14 mouse cellular contexts compared by ENCODE assay signal in genomic region chr11:118225056-118225836, GRCm38 (mm10). TPM values are rescaled to one million over a fixed set of nuclear protein-coding genes. Genes with fewer than 3 reads are reported as not detected.
DNase-seq lines count a peak whose midpoint lies in the region; ATAC-seq lines count a peak whose summit lies in the region.
"Had no signal": no experiment of that assay in that cellular context is flagged by ENCODE, and none has a peak within 500 bp of the region (broad histone marks: within the 10 kb centered on the region; RNA-seq: fewer than 3 reads in every experiment).

No protein-coding gene starts in this region.

- ATAC-seq in midbrain, embryonic 11.5 days (ENCODE audit: low FRiP score), result no peak
- ATAC-seq in midbrain, embryonic 16.5 days, result no peak
- ATAC-seq in embryonic facial prominence, embryonic 12.5 days (ENCODE audit: insufficient number of reproducible peaks, insufficient read depth, low FRiP score, low TSS enrichment), result no peak
- ATAC-seq: lung, postnatal 0 days had no signal

- no peaks in the 10 kb centered on the region for H3K27me3 ChIP-seq in midbrain, embryonic 11.5 days (ENCODE audit: control insufficient read depth, insufficient read depth, low read length)
- H3K27me3 ChIP-seq in midbrain, embryonic 16.5 days (ENCODE audit: control insufficient read depth, insufficient read depth, low read depth, low read length), result no peaks in the 10 kb centered on the region
- H3K27me3 ChIP-seq in embryonic facial prominence, embryonic 12.5 days, result no peaks in the 10 kb centered on the region
- H3K27me3 ChIP-seq in limb, embryonic 10.5 days (ENCODE audit: low read depth, poor library complexity, severe bottlenecking), result no peaks in the 10 kb centered on the region

- no peak overlapping the region for H3K9ac ChIP-seq in midbrain, embryonic 11.5 days (ENCODE audit: low read length)
- H3K9ac ChIP-seq in midbrain, embryonic 16.5 days (ENCODE audit: low read depth, low read length), result no peak overlapping the region
- no peak overlapping the region for H3K9ac ChIP-seq in embryonic facial prominence, embryonic 12.5 days
- H3K9ac ChIP-seq: liver, embryonic 14.5 days had no signal

- no peak overlapping the region for H3K27ac ChIP-seq in midbrain, embryonic 11.5 days (ENCODE audit: low read depth, low read length)
- H3K27ac ChIP-seq in midbrain, embryonic 16.5 days (ENCODE audit: low read length), result no peak overlapping the region
- H3K27ac ChIP-seq in brown adipose tissue, adult 24 weeks (replicated peaks; ENCODE audit: low read depth, low read length), result 0 out of 2 replicates have a peak overlapping the region, but pooled peaks have one; percentile 27
- peak overlapping the region; percentile 36; the same call in 1 of the 2 replicates for H3K27ac ChIP-seq in embryonic facial prominence, embryonic 12.5 days
- peak overlapping the region; percentile 44; the same call in 1 of the 2 replicates for H3K27ac ChIP-seq in limb, embryonic 10.5 days
- H3K27ac ChIP-seq: heart, embryonic 10.5 days; liver, embryonic 14.5 days had no signal

- H3K36me3 ChIP-seq in midbrain, embryonic 11.5 days (ENCODE audit: control insufficient read depth, insufficient read depth, low read length), result no peaks in the 10 kb centered on the region
- no peaks in the 10 kb centered on the region for H3K36me3 ChIP-seq in midbrain, embryonic 16.5 days (ENCODE audit: control insufficient read depth, insufficient read depth, low read length)
- H3K36me3 ChIP-seq in embryonic facial prominence, embryonic 12.5 days, result no peaks in the 10 kb centered on the region
- no peaks in the 10 kb centered on the region for H3K36me3 ChIP-seq in limb, embryonic 10.5 days
- H3K36me3 ChIP-seq: heart, embryonic 10.5 days had no signal

- 73% methylated on average over 12 of the region's 12 CpGs for WGBS in midbrain, embryonic 11.5 days
- WGBS in midbrain, embryonic 16.5 days, result 70% methylated on average over 12 of the region's 12 CpGs
- WGBS in embryonic facial prominence, embryonic 12.5 days, result 57% methylated on average over 12 of the region's 12 CpGs
- 81% methylated on average over 12 of the region's 12 CpGs for WGBS in limb, embryonic 10.5 days

- no peaks in the 10 kb centered on the region for H3K9me3 ChIP-seq in midbrain, embryonic 11.5 days (ENCODE audit: control insufficient read depth, low read length)
- H3K9me3 ChIP-seq in midbrain, embryonic 16.5 days (replicated peaks; ENCODE audit: control insufficient read depth, low read length, poor library complexity, severe bottlenecking), result no peaks in the 10 kb centered on the region
- no peaks in the 10 kb centered on the region for H3K9me3 ChIP-seq in embryonic facial prominence, embryonic 12.5 days
- no peaks in the 10 kb centered on the region for H3K9me3 ChIP-seq in limb, embryonic 10.5 days (replicated peaks)
- H3K9me3 ChIP-seq: heart, embryonic 10.5 days had no signal

- peak; percentile 79 for DNase-seq in midbrain, embryonic 11.5 days (ENCODE audit: low spot score, missing footprints)
- no peak for DNase-seq in limb, embryonic 10.5 days (ENCODE audit: low spot score)
- DNase-seq in kidney, postnatal 25 days, result no peak
- DNase-seq in left cerebral cortex, adult 11 months (ENCODE audit: low spot score), result no peak
- no peak for DNase-seq in right cerebral cortex, postnatal 10 days (ENCODE audit: low spot score in 2 of 2)
- DNase-seq: adrenal gland, postnatal 25 days; cerebellum, postnatal 10 days; gastrocnemius, postnatal 14 days had no signal

- no peak overlapping the region for H3K4me3 ChIP-seq in midbrain, embryonic 11.5 days (ENCODE audit: low read depth, low read length)
- H3K4me3 ChIP-seq in midbrain, embryonic 16.5 days (ENCODE audit: low read depth, low read length), result no peak overlapping the region
- H3K4me3 ChIP-seq in brown adipose tissue, adult 24 weeks (ENCODE audit: insufficient read depth, low read depth, low read length), result no peak overlapping the region
- no peak overlapping the region for H3K4me3 ChIP-seq in embryonic facial prominence, embryonic 12.5 days
- H3K4me3 ChIP-seq in limb, embryonic 10.5 days, result no peak overlapping the region
- H3K4me3 ChIP-seq: heart, embryonic 10.5 days had no signal

- H3K4me2 ChIP-seq in midbrain, embryonic 11.5 days, result no peak overlapping the region
- no peak overlapping the region for H3K4me2 ChIP-seq in midbrain, embryonic 16.5 days (ENCODE audit: low read length)
- no peak overlapping the region for H3K4me2 ChIP-seq in embryonic facial prominence, embryonic 12.5 days (replicated peaks)

- no peaks in the 10 kb centered on the region for H3K4me1 ChIP-seq in midbrain, embryonic 11.5 days (ENCODE audit: control insufficient read depth, insufficient read depth, low read length)
- H3K4me1 ChIP-seq in midbrain, embryonic 16.5 days (ENCODE audit: control insufficient read depth, insufficient read depth, low read length), result no peaks in the 10 kb centered on the region
- H3K4me1 ChIP-seq in brown adipose tissue, adult 24 weeks (ENCODE audit: control insufficient read depth, insufficient read depth, insufficient read length, low read length), result peaks cover 52% of the 10 kb centered on the region
- peaks cover 24% of the 10 kb centered on the region for H3K4me1 ChIP-seq in embryonic facial prominence, embryonic 12.5 days
- H3K4me1 ChIP-seq in limb, embryonic 10.5 days, result peaks cover 33% of the 10 kb centered on the region

RNA-seq across cellular contexts. Expression of gene Cyth1, which starts 23.1 kb away (rescaled TPM):
- polyA plus RNA-seq in midbrain, embryonic 11.5 days (2014; fragmentation: Nextera tagmentation; extraction: Ambion mirVana), result 12.3 and 12.8 TPM in 2 replicates
- polyA plus RNA-seq in midbrain, embryonic 16.5 days (2015; fragmentation: Nextera tagmentation; extraction: Ambion mirVana), result 25.1 and 26.7 TPM in 2 replicates
- 37.2 and 41.9 TPM in 2 replicates for polyA plus RNA-seq in brown adipose tissue, adult 24 weeks (2012; ENCODE audit: insufficient read depth, insufficient read length, missing spikeins)
- 20.4 and 21.5 TPM in 2 replicates for polyA plus RNA-seq in embryonic facial prominence, embryonic 12.5 days (2016; fragmentation: Nextera tagmentation; extraction: Ambion mirVana)
- 17.9 and 22.6 TPM in 2 replicates for polyA plus RNA-seq in limb, embryonic 10.5 days (2016; fragmentation: Nextera tagmentation; extraction: Ambion mirVana)

Comparison
In these comparisons a context has a peak if more than half of its experiments do, and no peak if none do; other contexts are left out.
1. H3K27ac ChIP-seq: peak in brown adipose tissue, adult 24 weeks (single experiment), embryonic facial prominence, embryonic 12.5 days (single experiment) and limb, embryonic 10.5 days (single experiment); none in midbrain, embryonic 11.5 days (single experiment) and midbrain, embryonic 16.5 days (single experiment).